Mouse (Mus musculus): Measurements from ENCODE around the gene Nfkbib.

DNA sequence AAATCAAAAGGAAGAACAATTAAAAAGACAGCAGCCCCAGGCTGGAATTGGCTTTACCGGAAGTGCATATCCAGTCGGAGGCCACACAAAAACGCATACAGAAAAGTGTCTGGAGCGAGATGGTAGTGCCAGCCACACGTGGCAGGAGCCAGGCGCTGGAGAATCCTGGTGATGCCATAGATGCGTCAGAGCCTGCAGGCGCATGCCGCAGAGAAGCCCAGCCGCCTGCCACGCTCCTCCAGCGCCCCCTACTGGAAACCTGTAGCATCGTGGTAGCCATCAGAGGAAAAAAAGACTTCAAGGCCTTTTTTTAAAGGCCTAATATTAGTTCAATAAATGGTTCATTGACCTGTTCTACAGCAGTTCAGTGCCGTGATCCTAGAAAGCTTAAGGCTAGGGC is 40.7 kb downstream of the Nfkbib start:
- TF ChIP-seq TBP (conservative IDR thresholded peaks at IDR 0.05; ENCODE audit: low read depth, low read length) (no peak), CTCF (conservative IDR thresholded peaks at IDR 0.05 in 1 of 2, IDR thresholded peaks at IDR 0.05 in 1 of 2; ENCODE audit: low read depth in 2 of 2, low read length in 2 of 2) (peak; percentile 79 to 95), SMC3 (IDR thresholded peaks at IDR 0.05; ENCODE audit: low read depth, low read length) (peak; percentile 78), POLR2A (IDR thresholded peaks at IDR 0.05; ENCODE audit: low read depth, low read length) (no peak), NRF1 (IDR thresholded peaks at IDR 0.05; ENCODE audit: low read depth, low read length) (peak; percentile 66)
